Mouse (Mus musculus) embryonic fibroblast, embryonic 13.5 days (primary cell): ENCODE data around the gene 1110051M20Rik.

Experiments
- CTCF ChIP-seq: IDR thresholded peaks from 2 replicates; pipeline ENCODE4 v1.5.1; 2011; ENCODE audit warnings: mild to moderate bottlenecking, control low read depth, low read length, moderate library complexity, borderline replicate concordance; ENCODE audit not compliant: insufficient read depth
- POLR2A ChIP-seq: IDR thresholded peaks from 2 replicates; pipeline ENCODE4 v1.6.1; 2011; ENCODE audit warnings: low read depth, mild to moderate bottlenecking, control low read depth, low read length, moderate library complexity

GRCm38 (mm10) chr2:91229735-91230134, 214.8 kb downstream of the 1110051M20Rik start:
- TF ChIP-seq CTCF (no peak), POLR2A (no peak)
